Mouse (Mus musculus): ENCODE data around the gene Olfr65.

Gene Olfr65

DNA sequence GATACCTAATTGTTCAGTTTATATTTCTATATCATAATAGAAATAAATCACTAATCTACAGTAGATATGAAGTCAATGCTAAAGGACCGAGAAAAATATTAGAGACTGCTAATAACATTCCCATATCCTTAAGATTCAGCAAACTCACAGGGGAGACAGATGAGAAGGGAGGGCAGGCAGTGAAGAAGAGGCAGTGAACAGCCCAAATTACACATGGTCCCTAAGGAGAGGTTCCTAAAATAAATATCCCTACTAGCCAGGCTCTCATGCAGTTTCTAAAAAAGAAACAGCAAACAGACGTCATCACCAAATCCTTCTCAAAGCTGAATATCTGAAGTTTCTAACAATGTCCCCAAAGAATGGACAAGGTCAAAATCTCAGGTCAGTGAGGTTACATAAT lies at the start of gene Olfr65:
Gene Olfr65, plus strand, starts transcription at position 301 of the 400 bp plus-strand sequence.
- DNase-seq (ENCODE audit: low spot score in 2 of 2): no peak

DNA sequence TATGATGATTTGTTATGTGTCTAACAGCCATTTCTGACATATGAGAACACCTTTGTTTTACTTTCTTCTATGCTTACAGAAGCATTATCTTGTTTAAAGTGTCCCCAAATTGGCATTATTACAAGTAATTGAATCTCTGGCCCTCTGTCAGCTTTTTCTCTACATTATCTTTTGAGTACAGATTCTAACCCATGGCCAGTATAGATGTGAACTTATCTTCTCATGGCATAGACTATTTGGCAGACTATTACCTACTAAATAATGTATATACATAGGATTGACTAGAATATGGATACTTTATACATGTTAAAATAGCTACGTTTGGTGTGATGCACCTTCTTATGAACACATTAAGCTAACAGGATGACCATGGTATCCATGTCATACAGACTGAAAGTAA lies 48.6 kb upstream of the Olfr65 start:
- no peak for DNase-seq (ENCODE audit: low spot score in 2 of 2)

DNA sequence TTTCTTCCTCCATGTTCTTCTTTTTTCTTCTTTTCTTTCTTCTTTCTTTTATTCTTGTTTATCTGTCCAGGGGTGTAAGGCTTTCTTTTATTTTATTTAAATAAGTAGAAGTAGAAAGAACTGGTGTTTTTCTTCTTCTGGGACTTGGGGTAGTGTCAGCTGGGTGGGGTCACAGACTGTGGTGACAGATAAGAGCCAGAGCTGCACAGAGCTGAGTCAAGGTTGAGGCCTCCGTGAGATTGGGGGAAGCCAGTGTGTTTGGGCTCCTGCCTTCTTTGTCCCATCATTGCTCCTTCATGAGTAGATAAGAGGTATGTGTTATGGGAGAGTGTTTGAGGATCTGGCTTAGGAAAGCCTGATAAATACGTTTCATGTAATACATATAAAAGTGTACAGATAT lies 44.2 kb upstream of the Olfr65 start:
- DNase-seq (ENCODE audit: low spot score in 2 of 2): no peak

DNA sequence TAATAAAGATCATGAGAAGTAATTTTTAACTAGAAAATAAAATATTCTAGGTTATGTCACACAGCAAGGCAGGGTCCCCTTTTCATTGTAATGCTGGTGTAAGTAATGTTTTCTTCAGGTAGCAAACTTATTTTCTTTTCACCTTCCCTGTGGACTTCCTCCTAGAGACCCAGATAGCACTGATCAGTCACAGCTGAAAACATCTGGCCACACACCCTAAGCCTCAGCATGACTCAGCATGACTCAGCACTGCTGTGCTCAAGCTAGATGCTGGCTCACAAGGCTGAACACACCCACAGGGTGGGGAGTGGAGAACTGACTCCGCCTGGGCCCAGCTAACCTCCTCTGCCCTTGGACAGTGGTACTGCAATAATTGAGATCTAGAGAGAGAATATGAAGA lies 42.4 kb upstream of the Olfr65 start:
- DNase-seq (ENCODE audit: low spot score in 2 of 2): no peak

DNA sequence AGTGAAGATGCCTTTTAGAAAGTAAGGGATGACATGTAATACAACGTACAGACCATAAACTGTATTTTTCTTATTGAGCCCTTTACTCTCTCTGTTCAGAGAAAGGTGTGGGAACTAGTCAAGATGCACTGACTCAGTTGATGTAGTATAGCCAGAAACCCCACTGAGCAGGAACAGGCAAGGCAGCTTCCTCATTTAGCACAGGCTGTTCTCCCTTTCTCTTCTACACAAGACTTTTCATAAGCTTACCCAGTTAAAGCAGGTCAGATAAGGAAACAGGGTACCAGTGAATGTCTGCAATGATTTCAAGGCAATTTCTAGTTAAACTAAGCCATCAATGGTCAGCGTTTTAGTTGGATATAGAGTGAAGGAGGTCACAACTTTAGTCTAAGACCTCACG lies 41.8 kb upstream of the Olfr65 start:
- no peak for DNase-seq (ENCODE audit: low spot score in 2 of 2)

DNA sequence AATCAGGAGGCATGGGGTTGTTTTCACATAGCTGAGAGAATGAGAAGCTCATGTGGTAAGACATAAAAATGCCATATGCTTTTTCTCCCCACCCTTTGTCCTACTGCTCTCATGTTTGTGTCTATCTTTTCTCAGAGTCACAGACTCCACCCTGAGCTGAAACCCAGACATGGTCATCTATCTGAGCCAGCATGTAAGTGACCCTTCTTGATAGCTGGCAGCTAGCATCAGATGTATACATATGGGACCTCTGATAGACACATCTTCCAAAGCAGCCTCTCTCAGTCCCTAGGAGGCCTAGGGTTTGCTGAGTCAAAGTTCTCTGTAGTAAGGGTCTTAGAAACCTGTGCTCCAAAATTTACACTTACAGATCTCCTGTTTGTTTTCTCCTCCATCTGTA lies 37.6 kb upstream of the Olfr65 start:
- no peak for DNase-seq (ENCODE audit: low spot score in 2 of 2)

DNA sequence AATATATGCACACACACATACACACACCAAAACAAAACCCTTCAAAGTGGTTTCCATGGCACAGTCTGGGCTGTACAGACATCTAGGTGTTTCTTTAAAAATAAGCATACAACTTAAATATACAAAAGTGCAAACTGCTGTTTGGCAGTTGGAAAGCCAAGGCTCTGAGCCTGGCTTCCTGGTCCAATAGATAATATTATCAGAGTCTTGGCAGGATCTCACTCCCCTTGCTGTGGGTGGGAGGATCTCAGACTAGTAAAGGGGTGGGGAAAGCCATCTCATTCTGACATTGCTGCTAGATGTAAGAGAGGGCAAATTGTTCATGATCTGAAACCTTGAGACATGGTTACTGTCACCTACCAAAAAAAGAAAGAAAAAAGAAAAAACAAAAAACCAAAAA lies 32.6 kb upstream of the Olfr65 start:
- no peak for DNase-seq (ENCODE audit: low spot score in 2 of 2)

DNA sequence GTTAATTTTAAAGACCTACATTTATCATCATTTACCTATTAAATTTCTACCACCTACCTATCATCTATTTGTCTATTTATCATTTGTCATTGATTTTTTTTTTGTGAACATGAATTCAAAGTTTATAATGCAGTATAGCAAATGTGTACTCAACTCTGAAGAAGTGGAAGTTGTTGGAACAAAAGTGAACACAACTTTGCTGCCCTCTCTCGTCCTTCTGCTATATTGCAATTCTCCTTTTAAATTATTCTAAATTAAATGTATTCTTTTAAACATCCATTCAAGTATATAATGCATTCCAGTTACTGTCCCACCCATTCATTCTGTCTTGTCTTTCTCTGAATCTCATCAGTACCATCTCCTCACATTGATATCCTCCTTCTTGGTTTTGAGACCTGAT lies 30.2 kb upstream of the Olfr65 start:
- no peak for DNase-seq (ENCODE audit: low spot score in 2 of 2)

DNA sequence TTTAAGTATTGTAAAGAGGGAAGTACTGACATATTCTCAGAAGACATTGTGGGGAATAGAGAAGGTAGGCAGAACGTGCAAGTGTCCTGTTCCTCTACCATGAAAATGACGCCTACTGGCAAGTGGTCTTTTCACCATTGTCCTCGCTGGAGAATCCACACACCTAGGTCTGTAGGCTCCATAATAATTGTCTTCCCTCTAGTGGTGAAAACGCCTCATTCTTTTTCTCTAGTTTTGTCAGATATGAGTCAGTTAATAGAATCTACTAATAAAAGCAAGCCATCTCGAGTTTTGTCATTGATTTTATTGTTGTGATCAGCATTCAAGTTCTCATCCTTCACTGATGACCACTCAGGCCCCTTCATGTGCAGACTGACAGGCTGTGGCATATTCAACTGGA lies 28.8 kb upstream of the Olfr65 start:
- no peak for DNase-seq (ENCODE audit: low spot score in 2 of 2)

DNA sequence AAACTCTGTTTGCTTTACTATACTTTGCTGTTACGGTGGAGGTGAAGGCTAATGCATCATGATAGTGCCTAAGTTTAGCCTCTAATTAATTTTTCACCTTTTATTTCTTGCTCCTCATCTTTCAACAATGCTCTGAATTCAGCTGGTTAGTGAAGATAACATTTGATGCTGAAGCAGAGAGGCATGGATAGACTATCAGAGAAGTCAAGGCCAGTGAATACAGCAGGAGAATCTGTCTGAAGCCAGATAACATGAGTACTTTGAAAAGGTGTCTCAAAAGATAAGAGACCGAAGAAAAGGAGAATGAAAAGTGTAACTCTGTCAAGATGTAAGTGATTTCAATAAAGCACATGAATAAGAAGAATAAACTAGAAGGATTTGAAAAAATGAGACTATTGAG lies 26.2 kb upstream of the Olfr65 start:
- DNase-seq (ENCODE audit: low spot score in 2 of 2): no peak

DNA sequence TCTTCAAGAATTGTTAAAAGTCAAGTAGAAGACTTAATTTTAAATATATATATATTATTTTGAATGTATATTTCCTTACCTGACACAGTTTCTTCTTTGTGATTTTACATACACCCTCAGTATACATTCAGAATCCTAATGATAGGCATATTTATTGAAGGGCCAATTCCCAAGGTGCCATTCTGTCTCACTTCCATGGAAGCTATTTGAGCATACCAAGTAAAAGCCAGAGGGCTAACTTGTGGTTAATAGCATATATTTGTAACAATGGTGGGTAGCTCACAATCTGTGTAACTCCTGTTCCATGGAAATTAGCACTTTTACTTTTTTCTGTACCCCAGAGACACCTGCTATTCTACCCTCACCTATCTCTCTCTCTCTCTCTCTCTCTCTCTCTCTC lies 17.1 kb upstream of the Olfr65 start, which contains the start of gene Olfr66:
Gene Olfr66, minus strand, starts transcription at position 101 of the 400 bp plus-strand sequence.
- no peak for DNase-seq (ENCODE audit: low spot score in 2 of 2)

DNA sequence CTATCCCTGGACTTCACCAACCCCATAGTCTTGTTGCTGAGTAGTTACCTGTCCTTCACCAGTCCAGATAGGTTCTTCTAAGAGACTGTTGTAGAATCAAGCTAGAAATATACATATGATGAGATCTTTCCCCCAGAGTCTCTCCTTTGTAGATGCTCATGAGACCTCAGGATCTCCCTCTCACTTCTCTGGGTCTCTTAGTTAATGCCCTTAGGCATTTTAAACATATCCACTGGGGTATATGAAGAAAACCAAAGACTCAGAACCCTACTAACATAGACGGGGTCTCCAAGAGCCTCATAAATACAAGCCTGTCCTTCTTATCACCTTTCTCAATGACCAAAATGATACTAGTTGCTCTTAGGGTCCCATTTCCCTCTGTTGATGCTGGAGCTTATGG lies 8.9 kb upstream of the Olfr65 start, which contains the start of gene Olfr64:
Gene Olfr64, minus strand, starts transcription at position 101 of the 400 bp plus-strand sequence.
- no peak for DNase-seq (ENCODE audit: low spot score in 2 of 2)

DNA sequence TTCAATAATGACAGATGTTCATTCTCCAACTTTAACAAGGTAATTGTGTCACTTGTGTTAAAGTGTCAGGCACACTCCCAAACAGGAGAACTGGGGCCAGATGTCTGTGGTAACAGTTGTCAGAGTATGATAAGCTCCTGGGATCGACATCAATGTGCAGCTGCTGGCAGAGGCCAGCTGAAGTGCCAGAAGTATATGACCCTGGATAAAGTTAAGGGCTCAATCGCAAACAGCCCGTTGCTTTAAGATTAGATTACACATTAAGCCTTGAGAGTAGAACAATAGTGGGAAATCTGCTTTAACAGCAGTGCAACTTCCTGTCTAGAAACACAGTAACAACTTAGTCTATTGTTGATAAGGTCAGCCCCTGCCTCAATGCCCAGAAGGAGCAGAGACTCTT lies 6.8 kb downstream of the Olfr65 start:
- no peak for DNase-seq (ENCODE audit: low spot score in 2 of 2)

DNA sequence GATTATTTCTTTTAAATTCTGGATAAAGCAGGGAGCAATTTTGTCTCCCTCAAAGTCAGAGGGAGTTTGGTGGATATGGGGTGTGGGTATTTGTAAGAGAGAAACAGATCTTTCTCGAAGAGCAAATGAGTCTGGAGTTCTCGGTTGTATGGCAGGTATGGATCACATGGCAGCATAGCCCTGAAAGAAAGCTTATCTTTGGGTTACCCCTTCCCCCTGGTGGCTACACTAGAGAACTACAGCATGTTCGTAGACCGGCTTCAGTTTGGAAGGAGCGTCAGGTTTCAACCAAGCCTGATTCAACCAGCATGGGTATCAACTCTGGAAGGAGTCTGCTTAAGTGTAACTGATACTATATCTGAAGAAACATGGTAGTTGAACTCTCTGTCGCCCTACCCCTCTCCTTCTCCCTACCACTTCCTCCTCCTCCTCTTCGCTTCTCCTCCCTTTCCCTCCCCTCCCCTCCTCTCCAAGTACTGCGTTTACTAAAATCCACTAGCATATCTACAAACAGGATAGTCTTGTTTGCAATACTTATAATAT lies 9.8 kb downstream of the Olfr65 start:
- DNase-seq (ENCODE audit: low spot score in 2 of 2): no peak

DNA sequence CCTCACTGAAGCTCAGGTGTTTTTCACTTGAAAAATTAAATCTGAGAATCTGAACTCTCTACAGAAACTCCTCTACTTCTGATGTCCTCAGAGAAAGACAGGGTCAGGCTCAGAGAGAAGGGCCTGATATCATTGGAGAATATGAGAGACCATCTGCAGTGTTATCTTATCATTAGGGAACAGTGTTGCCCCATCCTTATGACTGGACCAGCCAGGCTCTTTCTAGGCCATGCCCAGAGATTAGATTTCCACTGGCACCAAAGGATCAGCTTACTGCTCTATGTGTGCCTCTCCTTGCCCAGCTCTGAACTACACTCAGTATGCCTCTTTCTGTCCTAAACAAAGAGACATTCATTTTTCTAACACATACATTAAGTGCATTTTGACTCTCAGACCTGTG lies 12.1 kb downstream of the Olfr65 start:
- no peak for DNase-seq (ENCODE audit: low spot score in 2 of 2)

DNA sequence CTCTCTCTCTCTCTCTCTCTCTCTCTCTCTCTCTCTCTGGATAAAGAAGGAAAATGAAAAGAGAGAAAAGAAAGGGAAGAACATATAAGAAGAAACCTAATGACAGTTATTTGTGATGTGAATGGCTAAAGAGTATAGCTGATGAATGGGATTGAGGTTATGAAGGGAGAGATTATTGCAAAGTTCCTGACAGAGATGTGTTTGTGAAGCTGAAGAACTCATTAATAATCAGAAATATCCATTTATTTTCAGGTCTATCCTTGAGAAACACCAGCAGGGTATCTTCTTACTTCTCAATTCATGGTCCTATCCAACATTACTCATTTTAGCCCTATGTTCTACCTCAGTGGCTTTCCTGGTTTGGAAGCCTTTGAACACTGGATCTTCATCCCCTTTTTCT lies 25.2 kb downstream of the Olfr65 start, which contains the start of gene Olfr631:
Gene Olfr631, plus strand, starts transcription at position 301 of the 400 bp plus-strand sequence.
- DNase-seq (ENCODE audit: low spot score in 2 of 2): no peak

DNA sequence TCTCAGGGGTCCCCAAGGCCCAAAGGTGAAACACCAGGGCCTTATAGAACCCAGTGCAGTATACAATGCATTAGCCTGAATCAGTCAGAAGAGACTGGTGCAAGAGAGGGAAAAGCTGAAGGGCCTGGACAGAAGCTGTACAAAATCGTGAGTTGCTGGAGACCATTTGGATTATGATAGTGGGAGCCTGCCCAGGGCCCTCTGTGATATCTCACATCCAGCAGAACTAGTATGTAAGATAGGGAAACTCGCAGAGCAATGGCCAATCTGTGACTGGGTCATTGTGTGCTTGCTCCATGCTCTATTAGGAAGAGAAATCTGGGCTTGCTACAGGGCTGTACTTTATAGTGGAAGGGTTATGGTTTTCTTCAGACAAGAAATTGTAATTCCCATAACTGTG lies 31.0 kb downstream of the Olfr65 start, which contains the start of gene Olfr632:
Gene Olfr632, plus strand, starts transcription at position 84 of the 400 bp plus-strand sequence.
- DNase-seq (ENCODE audit: low spot score in 2 of 2): no peak

DNA sequence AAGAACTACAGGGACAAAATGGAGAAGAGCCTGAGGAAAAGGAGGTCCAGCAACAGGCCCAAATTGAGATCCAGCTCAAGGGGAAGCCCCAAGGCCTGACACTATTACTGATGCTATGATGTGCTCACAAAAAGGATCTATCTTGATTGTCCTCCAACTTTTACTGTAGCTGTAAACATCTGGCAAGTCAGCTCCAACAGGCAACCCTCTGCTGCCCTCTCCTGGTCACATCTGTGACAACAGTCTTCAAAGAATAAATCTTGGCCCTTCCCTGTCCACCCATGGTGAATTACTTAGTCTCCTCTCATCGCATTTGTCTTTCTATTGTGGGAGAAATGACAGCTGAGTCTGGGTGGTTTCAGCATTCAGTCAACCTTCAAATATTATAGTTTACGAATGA lies 39.4 kb downstream of the Olfr65 start:
- DNase-seq (ENCODE audit: low spot score in 2 of 2): no peak

DNA sequence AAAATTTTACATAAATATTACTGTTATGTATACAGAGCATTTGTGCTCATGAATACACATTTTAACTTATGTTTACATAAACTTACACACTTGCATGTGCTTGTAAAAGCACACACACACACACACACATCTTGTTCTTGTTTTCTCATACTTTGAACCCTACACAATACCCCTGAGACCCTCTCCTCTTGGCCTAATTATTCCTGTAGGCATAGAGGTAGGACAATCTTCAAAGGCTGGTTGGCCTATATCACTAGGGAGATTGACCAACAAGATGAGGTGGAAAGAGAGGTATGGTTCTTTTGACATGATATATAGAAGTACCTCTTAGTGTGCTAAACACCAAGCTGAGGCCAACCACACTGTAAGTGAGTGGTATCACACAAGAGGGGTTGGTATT lies 40.9 kb downstream of the Olfr65 start, which contains the start of gene Olfr633:
Gene Olfr633, plus strand, starts transcription at position 301 of the 400 bp plus-strand sequence.
- no peak for DNase-seq (ENCODE audit: low spot score in 2 of 2)
